Mouse (Mus musculus) heart, adult 2 months (tissue): ENCODE data around the gene Tmem232. TPM values are rescaled to one million over a fixed set of nuclear protein-coding genes. Genes with fewer than 3 reads are reported as not detected.
"Not testable (repeated sequence)": the region's sequence is repeated elsewhere in the genome, so short reads cannot be mapped to it uniquely, and the experiment has no call there.

ENCODE experiments used
- DNase-seq, 2 experiments: peaks; one replicate each; pipeline ENCODE4 v3.0.0; 2021
- H3K27ac ChIP-seq: fragments of 200-600 bp; 2 replicates; pipeline ENCODE4 v1.8.1; 2022
- H3K27me3 ChIP-seq: fragments of 200-500 bp; 2 replicates; pipeline ENCODE4 v1.6.1; 2012; ENCODE audit warnings: mild to moderate bottlenecking, low read length, inconsistent platforms, mixed read lengths; ENCODE audit not compliant: control insufficient read depth, insufficient read depth
- H3K36me3 ChIP-seq: fragments of 200-500 bp; 2 replicates; pipeline ENCODE4 v1.6.1; 2012; ENCODE audit warnings: low read length, inconsistent platforms; ENCODE audit not compliant: control insufficient read depth, insufficient read depth
- H3K4me1 ChIP-seq: fragments of 200-500 bp; 2 replicates; pipeline ENCODE4 v1.6.1; 2011; ENCODE audit warnings: low read length; ENCODE audit not compliant: control insufficient read depth, insufficient read depth
- H3K4me3 ChIP-seq: fragments of 200-600 bp; 2 replicates; pipeline ENCODE4 v1.8.1; 2022
- H3K79me2 ChIP-seq: fragments of 200-500 bp; replicated peaks from 2 replicates; pipeline ENCODE4 v1.6.1; 2012; ENCODE audit warnings: mild to moderate bottlenecking, inconsistent platforms, low read length, moderate library complexity, mixed read lengths; ENCODE audit not compliant: control insufficient read depth, insufficient read depth
- H3K9ac ChIP-seq: fragments of 200-500 bp; 2 replicates; pipeline ENCODE4 v1.6.1; 2012; ENCODE audit warnings: low read depth, mild to moderate bottlenecking, control low read depth, inconsistent platforms, low read length, mixed read lengths
- CTCF ChIP-seq: fragments of 200-600 bp; IDR thresholded peaks from 2 replicates; pipeline ENCODE4 v1.8.1; 2022; ENCODE audit warnings: antibody characterized with exemption, mild to moderate bottlenecking, moderate library complexity
- EP300 ChIP-seq: fragments of 200-500 bp; IDR thresholded peaks from 2 replicates; pipeline ENCODE4 v1.6.1; 2011; ENCODE audit warnings: low read depth, low read length, control low read depth; ENCODE audit not compliant: insufficient read depth
- POLR2A ChIP-seq: fragments of 200-500 bp; IDR thresholded peaks from 2 replicates; pipeline ENCODE4 v1.6.1; 2011; ENCODE audit warnings: mild to moderate bottlenecking, low read depth, low read length, control low read depth; ENCODE audit not compliant: insufficient read depth
- WGBS: fragments of 180-500 bp; shearing (Covaris S2); methylation state at CpG from one replicate; pipeline ENCODE4 v1.1.7; 2018; 5-methylcytosine and 5-hydroxymethylcytosine counted together
- intact Hi-C: fragments of 180-260 bp; cut with DNase I; formaldehyde crosslinking; loops from one replicate; pipeline ENCODE4 v1.15.1; 2025
- polyA plus RNA-seq: library from polyadenylated mRNA; depleted of rRNA; stranded (reverse); fragments of >200 nt; gene quantifications from 2 replicates; pipeline ENCODE4 v1.2.3, GENCODE M21; 2012
- total RNA-seq, 2 experiments: library from RNA; stranded (reverse); gene quantifications; 2 replicates each; pipeline ENCODE4 v1.2.3; 2021

The Tmem232 gene
- total and polyA plus RNA-seq, 3 experiments: 0.14 TPM; not detected in 2

- no peak overlapping the region for H3K4me3 ChIP-seq
- no peaks in the 10 kb centered on the region for H3K79me2 ChIP-seq
- 73% methylated on average over 4 of the region's 4 CpGs for WGBS
- DNase-seq: no peak
- no peaks in the 10 kb centered on the region for H3K36me3 ChIP-seq
- TF ChIP-seq POLR2A: no peak
- TF ChIP-seq EP300: no peak
- TF ChIP-seq CTCF: no peak
- peaks cover 2% of the 10 kb centered on the region for H3K4me1 ChIP-seq
- no peaks in the 10 kb centered on the region; the same call in 1 of the 2 replicates for H3K27me3 ChIP-seq
- H3K27ac ChIP-seq: no peak overlapping the region
- no peak overlapping the region for H3K9ac ChIP-seq
- intact Hi-C loops: no loop called here
Observed at GRCm38 (mm10) chr17:65550357-65550756, 9.8 kb upstream of the Tmem232 start.

GRCm38 (mm10) chr17:65548698-65549365 lies 8.2 kb upstream of the Tmem232 start:
- H3K9ac ChIP-seq: no peak overlapping the region
- H3K27ac ChIP-seq: peak overlapping the region; percentile 65
- no peaks in the 10 kb centered on the region for H3K79me2 ChIP-seq
- no peaks in the 10 kb centered on the region; the same call in 1 of the 2 replicates for H3K27me3 ChIP-seq
- peak in 1 of 2 experiments; percentile 65 for DNase-seq
- H3K36me3 ChIP-seq: no peaks in the 10 kb centered on the region
- 37% methylated on average over 18 of the region's 18 CpGs for WGBS
- TF ChIP-seq CTCF (no peak), EP300 (0 out of 2 replicates have a peak, but pooled peaks have one; percentile 27), POLR2A (no peak)
- H3K4me3 ChIP-seq: no peak overlapping the region
- intact Hi-C loops: no loop called here
- H3K4me1 ChIP-seq: peaks cover 2% of the 10 kb centered on the region

GRCm38 (mm10) chr17:65546221-65546620 lies 5.6 kb upstream of the Tmem232 start:
- H3K4me1 ChIP-seq, intact Hi-C loops, H3K79me2 ChIP-seq, H3K4me3 ChIP-seq, DNase-seq, H3K9ac ChIP-seq, H3K27me3 ChIP-seq, H3K36me3 ChIP-seq, H3K27ac ChIP-seq: not testable (repeated sequence)
- 85% methylated on average over 4 of the region's 4 CpGs for WGBS

GRCm38 (mm10) chr17:65536156-65536555 lies 4.4 kb downstream of the Tmem232 start:
- no peaks in the 10 kb centered on the region for H3K79me2 ChIP-seq
- intact Hi-C loops: loop anchor here (5.0 kb wide), 1 partner anchor 139 kb away; no protein-coding TSS in a partner anchor
- no peaks in the 10 kb centered on the region for H3K4me1 ChIP-seq
- H3K9ac ChIP-seq: no peak overlapping the region
- peak; percentile 39 to 48 for DNase-seq
- no peaks in the 10 kb centered on the region for H3K27me3 ChIP-seq
- H3K4me3 ChIP-seq: no peak overlapping the region
- no peaks in the 10 kb centered on the region for H3K36me3 ChIP-seq
- WGBS: 18% methylated on average over 3 of the region's 3 CpGs
- TF ChIP-seq EP300: no peak
- TF ChIP-seq CTCF: no peak; the same call in 1 of the 2 replicates
- TF ChIP-seq POLR2A: no peak
- H3K27ac ChIP-seq: no peak overlapping the region

GRCm38 (mm10) chr17:65532381-65532780 lies 8.2 kb downstream of the Tmem232 start:
- peak in 1 of 2 experiments; percentile 37 for DNase-seq
- H3K4me3 ChIP-seq, H3K27ac ChIP-seq, H3K36me3 ChIP-seq, H3K4me1 ChIP-seq, H3K79me2 ChIP-seq, intact Hi-C loops, H3K9ac ChIP-seq, H3K27me3 ChIP-seq: not testable (repeated sequence)

- Histone ChIP-seq H3K27me3 (no peaks in the 10 kb centered on the region), H3K27ac (peak overlapping the region; percentile 52), H3K9ac (no peak overlapping the region), H3K4me3 (no peak overlapping the region), H3K79me2 (no peaks in the 10 kb centered on the region), H3K36me3 (0 out of 2 replicates have a peak, but pooled peaks cover 2% of the 10 kb centered on the region), H3K4me1 (no peaks in the 10 kb centered on the region)
- no peak for TF ChIP-seq EP300
- TF ChIP-seq POLR2A: no peak
- TF ChIP-seq CTCF: no peak
- 47% methylated on average over 5 of the region's 5 CpGs for WGBS
- DNase-seq: peak in 1 of 2 experiments; percentile 46
- intact Hi-C loops: loop anchor here (5.0 kb wide), 1 partner anchor 125 kb away; no protein-coding TSS in a partner anchor
Observed at GRCm38 (mm10) chr17:65527529-65527928, 13.1 kb downstream of the Tmem232 start.
